Mouse (Mus musculus) layer of hippocampus, adult 9-10 months (tissue): ENCODE data around the gene Ralgapa1.
"Not testable (repeated sequence)": the region's sequence is repeated elsewhere in the genome, so short reads cannot be mapped to it uniquely, and the experiment has no call there.

ENCODE experiments used
- DNase-seq: peaks from one replicate; pipeline ENCODE4 v3.0.0; 2022; ENCODE audit warnings: low spot score

Ralgapa1 gene

DNA sequence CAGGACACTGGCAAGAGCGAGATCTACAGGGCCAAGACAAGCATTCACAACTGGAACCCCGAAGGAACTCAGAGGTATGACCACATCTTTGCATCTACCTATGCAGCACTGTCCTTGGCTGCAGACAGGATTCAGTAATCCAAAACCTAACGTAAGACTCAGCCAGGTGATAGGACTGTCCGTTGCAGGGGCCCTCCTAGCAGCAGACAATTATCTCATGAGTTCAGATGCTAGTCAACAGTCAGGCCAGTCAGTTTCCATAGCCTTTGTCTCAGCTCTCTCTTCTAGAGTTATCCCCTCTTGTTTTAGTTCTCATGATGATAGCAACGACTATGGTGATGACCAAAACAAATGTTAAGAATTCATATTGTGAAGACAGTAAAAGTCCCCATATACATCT is 20.8 kb downstream of the Ralgapa1 start:
- no peak for DNase-seq

DNA sequence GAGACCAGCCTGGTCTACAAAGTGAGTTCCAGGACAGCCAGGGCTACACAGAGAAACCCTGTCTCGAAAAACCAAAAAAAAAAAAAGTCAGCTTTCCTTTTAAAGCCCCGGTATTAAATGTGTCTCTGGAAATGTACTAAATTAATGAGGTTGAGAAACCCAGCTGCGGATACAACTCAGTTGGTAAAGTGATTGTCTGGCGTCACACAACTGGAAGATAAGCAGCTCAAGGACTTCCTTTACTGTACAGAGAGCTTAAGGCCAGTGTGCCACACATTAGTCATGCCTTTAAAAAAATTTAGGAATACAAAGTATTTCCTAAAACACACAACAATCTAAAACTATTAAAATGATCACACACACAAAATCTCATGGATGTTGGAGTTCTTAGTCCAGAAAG is 22.2 kb downstream of the Ralgapa1 start:
- DNase-seq, result no peak

DNA sequence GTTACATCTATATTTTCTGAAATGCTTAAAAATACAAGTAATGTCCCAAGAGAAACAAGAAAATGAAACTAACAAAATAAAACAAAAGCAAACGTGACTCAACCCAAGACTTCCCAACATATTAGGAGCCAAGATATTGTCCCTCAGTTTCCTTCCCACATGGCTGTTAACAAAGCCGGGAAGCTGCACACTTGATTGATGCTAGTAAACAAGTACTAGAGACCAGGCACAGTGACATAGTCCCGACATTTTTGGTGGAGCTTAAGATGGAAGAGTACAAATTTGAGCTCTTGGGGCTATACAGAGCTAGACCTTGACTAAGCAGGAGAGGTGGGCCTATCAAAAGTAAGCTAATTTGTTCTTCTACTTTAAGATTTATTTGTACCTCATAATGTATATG is 23.9 kb downstream of the Ralgapa1 start:
- DNase-seq, result no peak

DNA sequence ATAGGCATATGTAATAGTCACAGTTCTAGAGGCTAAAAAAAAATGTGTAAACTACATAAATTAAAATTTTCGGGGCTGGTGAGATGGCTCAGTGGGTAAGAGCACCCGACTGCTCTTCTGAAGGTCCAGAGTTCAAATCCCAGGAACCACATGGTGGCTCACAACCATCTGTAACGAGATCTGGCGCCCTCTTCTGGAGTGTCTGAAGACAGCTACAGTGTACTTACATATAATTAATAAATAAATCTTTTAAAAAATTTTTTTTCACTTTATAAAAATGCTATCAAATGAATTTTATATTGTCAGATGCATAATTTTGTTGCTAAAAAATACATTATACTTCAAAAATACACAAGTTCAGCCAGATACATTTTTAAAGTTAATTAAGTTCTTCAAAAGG is 26.5 kb downstream of the Ralgapa1 start:
- not testable (repeated sequence) for DNase-seq

DNA sequence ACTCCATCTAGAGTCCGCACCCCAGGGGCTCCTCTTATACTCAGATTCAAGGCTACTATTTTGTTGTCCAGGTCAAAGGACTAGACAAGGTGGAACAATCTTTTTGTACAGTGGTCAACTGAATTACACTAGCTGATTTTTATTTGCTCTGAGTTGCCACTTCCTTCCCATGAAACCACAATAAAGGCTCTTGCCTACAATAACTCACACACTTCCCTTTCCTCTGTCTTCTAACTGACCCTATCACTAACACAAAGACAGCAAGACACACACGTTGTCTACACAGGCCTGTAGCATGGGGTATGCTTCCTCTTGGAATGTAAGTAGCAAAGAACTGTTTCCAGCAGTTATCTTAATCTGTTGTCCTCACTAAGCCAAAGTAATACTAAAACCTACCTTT is 35.7 kb downstream of the Ralgapa1 start:
- DNase-seq, result no peak

DNA sequence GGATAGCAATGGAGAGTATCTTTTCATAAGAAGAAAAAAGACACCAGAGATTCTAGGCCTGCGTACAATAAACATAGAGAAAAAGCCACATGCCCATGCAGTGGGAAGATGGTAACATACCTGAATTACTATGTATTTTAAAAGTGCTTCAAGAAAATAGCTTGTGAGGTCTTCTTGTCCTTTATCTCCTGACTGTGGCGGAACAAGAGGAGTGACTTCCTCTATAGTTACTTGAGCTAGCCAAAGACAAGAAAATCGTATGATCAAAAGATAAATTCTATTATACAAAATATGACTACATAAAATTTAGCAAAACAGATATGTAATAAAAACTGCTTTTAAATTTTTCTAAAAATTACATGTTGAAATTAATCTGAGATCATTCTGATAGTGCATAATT is 38.3 kb downstream of the Ralgapa1 start:
- DNase-seq, result no peak

DNA sequence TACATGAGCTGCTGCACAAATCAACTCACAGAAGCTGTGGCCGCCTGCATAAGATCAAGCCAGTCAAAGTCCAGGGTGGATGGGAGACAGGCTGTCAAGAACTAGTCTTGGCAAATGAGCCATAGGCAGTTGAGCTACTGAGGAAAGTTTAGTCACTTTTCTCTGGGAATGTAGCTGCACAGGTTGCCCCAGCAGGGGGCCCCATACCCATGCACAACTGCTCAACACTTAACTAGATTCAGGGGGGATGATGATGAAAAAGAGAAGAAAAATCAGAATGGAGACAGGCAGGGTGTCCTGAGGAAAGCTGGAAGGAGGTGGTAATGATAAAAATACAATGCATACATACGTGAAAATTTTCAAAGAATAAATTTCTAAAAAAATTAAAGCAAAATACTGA is 42.7 kb downstream of the Ralgapa1 start:
- no peak for DNase-seq

DNA sequence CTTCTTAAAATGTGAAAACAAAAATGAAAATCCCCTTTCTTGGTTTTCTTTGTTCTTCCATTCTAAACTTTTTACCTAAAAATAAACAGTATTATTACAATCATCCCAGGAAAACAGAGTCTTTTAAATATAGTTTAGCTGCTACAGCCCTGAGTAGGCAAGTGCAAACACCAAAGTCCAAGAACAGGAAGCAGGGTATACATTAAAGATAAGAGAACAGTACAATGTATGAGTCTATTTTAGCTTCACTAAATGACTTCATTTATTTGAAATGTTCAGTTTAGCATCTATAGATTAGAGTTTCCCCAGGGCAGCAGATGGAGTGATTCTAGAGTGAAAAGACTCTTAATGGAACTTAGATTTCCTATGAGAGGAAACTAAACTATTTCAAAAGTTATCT is 43.6 kb downstream of the Ralgapa1 start:
- DNase-seq, result no peak

DNA sequence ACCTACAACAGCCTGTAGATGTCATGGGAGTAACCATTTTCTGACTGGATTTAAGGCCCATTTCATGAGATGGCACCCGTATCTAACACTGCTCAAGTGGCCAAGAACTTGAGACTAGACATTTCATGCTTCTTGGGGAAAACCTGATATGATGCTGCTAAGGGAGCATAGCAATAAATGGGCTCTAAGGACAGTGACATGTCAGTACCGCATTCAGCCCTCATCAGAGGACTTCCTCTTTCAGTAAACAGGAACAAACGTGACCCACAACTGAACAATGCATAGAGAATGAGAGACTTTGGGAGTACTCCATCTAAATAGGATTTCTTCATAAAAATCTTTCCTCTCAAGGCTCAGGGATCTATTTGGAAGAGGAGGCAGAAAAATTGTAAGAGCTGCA is 46.7 kb downstream of the Ralgapa1 start:
- no peak for DNase-seq

DNA sequence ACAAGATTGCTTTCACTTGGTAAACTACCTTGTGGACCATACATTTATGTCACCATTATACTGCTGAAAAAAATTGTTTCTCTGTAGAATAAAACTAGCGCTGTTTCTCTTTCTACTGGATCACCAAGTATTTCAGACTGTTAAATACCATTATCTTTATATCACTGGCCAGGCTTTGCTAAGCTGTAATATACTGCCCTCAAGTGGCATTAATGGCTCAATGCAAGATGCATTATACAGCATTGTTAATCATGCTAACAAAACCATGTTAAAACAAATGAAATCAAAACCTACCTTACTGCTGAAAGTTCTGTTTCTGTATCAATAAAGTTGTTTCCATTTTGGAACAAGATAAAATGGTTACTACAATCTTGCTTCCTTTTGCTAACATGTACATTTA is 100.6 kb downstream of the Ralgapa1 start:
- DNase-seq, result peak; percentile 33

DNA sequence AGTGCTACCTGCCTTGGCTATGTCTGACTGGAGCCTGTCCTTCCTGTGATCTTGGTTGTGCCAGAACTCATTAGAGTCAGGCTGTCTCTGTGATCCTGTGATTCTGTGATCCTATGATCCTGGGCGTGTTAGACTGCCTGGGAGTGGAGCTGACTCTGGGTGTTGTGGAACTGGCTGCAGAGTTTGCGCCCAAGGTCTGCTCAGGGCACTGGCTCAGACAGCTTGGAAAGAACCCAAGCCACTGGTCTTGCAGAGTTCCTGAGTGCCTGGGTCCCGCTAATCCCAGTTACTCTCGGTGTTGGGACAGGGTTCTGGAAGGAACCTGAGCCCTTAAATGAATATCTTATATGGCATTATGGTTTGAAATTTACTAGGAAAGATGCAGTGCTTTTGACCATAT is 115.1 kb downstream of the Ralgapa1 start:
- DNase-seq, result no peak

DNA sequence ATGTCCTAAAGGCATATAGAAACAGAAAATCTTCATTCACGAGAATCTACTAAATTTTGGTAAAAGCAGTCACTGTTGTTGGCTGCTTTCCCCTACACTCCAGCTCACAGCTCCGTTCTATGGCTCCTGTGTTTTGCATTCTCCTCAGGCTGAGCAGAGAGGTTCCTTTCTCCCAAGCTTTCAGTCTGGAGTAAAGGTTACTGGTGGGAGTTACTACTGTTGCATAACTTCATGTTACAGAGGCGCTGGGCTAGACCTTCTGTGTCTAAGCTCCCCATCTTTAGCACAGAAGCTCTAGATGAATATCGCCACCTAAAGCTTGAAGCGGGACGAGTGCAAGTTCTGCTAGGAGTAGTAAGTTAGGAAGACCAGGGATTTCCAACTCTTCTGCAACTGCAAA is 154.3 kb downstream of the Ralgapa1 start:
- DNase-seq, result no peak

DNA sequence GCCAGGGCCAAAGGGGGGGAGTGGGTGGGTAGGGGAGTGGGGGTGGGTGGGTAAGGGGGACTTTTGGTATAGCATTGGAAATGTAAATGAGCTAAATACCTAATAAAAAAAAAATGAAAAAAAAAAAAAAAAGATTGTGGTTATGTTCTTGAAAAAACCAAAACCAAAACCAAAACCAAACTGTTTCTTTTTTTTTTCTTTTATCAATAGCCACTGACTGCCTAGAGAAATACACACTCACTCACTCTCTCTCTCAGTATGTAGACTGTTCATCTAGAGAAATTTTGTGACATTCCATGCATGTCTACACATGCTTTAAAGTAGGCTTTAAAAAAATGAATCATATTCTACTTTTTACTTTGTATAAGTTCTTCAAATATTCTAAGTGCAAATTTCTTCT is 157.8 kb downstream of the Ralgapa1 start:
- DNase-seq, result not testable (repeated sequence)

DNA sequence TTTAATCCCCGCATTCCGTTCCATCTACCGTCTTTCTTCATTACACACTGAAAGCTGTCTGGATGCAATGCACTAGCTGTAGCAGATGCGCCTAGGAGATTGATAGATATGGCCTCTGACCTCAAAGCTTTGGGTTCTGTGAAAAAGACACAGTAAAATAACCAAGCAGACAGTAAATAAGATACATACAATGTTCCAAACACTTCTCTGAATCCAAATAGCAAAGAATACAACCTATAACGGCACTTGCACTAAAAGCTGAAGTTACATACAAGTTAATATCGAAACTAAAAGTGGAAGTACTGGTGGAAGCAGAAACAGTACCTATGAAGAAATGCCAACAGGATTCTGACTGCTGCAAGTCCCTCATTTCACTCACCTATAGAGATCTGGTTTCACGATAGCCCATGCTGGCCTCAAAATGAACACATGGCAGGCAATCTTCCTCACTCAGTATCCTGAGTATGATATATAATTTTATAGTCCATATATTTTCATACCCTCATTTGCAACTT is 172.9 kb downstream of the Ralgapa1 start:
- no peak for DNase-seq

DNA sequence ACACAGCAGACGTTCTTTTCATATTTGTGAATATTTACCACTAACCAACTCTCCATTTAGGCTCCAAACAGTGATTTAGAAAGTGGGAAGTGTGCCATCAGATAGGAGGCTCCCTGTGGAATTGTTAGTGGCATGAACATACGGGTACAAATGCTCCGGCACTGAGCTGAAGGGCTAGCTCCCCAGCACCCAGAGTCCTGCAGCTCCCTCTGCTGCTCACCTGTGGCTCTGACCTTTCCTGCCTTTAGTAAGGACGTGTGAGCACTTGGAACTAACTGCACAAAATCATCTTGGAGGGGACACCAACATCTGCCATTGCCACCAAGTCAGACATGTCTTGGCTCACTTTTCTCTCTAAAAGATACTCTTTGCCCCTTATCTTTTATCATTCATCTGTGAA is 194.3 kb downstream of the Ralgapa1 start:
- DNase-seq, result no peak

DNA sequence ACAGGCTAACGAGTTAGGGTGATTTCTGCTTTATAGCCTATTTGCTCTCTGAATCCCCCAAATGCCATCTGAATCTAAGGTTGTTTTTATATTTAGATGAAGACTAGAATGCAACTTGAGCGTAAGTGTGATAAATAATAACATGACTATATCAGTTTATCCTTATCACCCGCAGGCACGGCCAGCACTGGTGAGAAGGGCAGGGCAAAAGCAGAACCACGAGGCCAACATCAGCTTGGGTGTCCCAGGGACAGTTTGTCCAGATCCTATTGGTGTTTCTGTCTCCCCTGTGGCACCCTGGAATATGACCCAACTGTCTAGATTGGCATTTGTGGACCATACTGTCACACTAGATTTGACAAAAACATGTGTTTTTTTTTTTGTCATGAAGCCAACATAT is 197.7 kb downstream of the Ralgapa1 start:
- no peak for DNase-seq

DNA sequence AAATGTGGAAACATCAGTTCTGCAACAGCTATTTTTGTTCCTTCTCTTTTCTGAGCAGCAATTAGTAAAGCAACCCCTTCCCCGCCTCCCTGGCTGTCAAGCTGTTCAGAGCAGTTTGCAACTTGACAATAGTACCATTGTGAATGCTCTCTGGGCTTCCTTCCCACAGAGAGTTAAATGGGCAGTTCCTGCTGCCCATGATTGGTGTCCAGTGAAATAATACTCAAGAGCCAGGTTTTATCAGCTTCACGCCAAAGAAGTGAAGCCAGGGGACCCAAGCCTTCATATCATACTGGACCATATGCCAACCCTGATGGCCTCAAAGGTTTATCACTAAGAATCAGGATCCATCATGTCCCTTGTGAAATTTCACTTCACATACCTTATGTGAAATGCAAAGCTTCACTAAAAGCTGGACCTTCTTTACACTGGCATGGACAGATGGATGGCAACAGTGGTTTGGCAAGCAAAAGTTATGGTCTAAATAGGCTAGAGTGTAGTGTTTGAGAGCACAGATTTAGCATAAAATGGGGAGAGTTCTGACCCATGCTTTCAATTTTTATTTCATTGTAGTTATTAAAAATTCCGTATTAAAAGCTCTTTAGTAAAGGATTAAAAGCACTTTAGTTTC is 198.2 kb downstream of the Ralgapa1 start:
- DNase-seq, result peak; percentile 18

DNA sequence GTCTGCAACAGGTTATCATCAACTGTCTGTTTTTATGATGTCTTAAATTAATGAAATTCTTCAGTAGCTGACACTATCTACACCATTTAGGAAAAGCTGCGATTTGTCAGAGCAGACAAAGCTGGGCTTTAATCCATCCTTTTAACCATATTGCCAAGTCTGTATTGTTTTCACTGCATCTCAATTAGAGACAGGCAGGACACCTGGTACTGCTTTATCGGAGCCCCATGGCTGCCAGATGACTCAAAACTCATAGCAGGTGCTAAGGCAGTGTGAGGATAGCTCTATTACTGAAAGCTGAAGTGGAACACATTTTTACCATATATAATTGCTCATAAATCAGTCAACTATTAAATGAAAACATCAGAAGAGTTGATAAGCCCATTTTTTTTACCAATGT is 200.6 kb downstream of the Ralgapa1 start:
- no peak for DNase-seq

DNA sequence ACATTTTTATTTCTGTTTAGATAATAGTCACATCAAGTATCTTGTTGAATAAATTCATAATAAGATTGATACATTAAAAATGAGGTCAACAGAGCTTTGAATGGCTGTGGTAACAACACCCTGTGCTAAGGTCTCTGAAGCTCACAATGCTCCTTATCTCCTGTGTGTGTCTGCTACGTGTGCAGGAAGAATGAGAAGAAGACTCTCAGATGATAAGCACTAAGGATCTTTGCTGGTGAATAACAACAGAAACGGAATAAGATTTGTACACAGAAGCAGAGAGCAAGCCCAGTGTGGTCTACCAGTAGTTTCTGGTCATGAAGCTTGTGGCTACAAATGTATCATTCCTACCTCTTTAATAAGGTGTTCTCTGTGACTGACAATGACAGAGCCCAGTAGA is 210.2 kb downstream of the Ralgapa1 start:
- no peak for DNase-seq

DNA sequence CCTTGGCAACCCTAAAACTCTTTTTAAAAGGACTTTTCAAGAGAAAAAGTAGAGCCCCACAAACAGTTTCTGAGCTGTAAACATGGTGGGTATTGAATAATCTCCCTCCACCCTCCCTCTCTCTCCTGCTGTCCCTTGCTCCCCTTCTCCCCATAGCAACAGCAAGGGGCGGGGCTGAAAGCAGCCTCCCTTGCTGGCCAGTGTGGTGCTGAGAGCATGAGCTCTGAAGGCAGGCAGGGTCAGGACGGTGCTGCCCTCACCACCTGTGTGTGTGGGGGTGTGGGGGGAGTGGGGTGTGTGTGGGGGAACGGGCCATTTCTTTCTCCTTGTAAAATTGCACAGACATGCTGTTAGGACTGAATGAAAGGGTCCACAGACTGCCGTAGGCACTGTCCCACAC is 213.1 kb downstream of the Ralgapa1 start:
- DNase-seq, result no peak

DNA sequence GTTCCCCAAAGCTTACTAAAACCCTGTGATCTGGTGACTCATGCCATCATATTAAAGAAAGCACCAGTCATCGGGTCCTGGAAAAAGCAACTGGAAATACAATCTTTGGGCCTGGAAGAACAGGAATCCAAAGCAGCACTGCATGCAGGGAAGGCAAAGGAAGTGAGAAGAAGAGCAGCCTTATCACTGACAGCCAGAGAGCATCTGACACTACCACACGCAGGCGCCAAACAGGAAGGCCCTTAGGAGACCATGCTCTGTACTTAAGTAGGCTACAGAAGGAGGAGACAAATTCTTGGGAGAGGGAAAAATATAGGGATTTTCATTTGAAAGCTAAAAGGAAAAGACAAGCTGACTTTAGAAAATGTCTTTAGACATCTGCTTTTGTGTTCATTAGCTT is 216.6 kb downstream of the Ralgapa1 start:
- DNase-seq, result no peak

DNA sequence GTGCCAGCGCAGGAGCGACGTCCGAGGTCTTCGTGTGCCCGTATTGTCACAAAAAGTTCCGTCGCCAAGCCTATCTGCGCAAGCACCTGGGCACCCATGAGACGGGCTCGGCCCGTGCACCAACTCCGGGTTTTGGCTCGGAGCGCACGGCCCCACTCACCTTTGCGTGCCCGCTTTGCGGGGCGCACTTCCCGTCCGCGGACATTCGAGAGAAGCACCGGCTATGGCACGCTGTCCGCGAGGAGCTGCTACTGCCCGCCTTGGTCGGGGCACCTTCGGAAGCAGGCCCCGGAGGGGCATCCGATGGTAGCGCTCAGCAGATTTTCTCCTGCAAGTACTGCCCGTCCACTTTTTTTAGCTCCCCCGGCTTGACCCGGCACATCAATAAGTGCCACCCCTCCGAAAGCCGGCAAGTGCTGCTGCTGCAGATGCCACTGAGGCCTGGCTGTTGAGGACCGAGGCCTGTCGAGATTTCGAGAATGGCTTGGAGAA is 220.4 kb downstream of the Ralgapa1 start:
- no peak for DNase-seq

DNA sequence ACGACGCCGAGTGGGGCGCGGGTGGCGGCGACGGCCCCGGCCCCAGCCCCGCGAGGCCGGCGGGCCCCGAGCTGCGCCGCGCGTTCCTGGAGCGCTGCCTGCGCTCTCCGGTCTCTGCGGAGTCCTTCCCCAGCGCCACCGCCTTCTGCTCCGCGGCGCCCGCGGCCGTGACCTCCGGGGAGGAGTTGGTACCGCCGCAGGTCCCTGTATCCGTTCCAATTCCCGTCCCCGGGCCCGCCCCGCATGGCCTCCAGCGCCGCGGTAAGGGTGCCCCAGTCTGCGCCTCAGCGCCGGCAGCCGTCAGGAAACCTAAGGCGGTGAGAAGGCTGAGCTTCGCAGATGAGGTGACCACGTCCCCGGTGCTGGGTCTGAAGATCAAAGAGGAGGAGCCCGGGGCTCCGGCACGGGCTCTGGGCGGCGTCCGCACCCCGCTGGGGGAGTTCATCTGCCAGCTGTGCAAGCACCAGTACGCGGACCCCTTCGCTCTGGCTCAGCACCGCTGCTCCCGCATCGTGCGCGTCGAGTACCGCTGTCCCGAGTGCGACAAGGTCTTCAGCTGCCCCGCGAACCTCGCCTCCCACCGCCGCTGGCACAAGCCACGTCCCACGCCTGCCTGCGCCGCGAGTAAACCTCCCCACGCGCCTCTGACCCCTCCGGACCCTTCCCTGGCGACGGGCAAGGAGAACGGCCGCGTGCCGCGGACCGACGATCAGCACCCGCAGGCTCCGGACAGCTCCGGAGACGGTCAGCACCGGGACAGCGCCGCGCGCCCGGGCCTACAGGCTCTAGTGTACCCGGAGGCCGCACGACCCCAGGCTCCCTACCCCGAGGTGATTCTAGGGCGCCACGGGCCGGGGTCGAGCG is 221.1 kb downstream of the Ralgapa1 start:
- DNase-seq, result no peak
